Mouse (Mus musculus): Measurements from ENCODE around the gene C2cd2. TPM values are rescaled to one million over a fixed set of nuclear protein-coding genes. Genes with fewer than 3 reads are reported as not detected.

The C2cd2 gene
- polyA plus RNA-seq, 1 experiment from 2014 or later = 10.0 TPM

GRCm38 (mm10) chr16:97872657-97873056, 89.7 kb downstream of the C2cd2 start:
- H3K4me2 ChIP-seq = no peak overlapping the region
- 68% methylated on average over 5 of the region's 5 CpGs for WGBS
- H3K4me3 ChIP-seq = no peak overlapping the region
- no peaks in the 10 kb centered on the region for H3K9me3 ChIP-seq (replicated peaks)
- no peaks in the 10 kb centered on the region for H3K27me3 ChIP-seq
- H3K36me3 ChIP-seq (ENCODE audit: poor library complexity, severe bottlenecking) = peaks cover 23% of the 10 kb centered on the region
- no peaks in the 10 kb centered on the region for H3K4me1 ChIP-seq
- no peak overlapping the region for H3K27ac ChIP-seq
- no peak for ATAC-seq
- no peak overlapping the region for H3K9ac ChIP-seq

DNA sequence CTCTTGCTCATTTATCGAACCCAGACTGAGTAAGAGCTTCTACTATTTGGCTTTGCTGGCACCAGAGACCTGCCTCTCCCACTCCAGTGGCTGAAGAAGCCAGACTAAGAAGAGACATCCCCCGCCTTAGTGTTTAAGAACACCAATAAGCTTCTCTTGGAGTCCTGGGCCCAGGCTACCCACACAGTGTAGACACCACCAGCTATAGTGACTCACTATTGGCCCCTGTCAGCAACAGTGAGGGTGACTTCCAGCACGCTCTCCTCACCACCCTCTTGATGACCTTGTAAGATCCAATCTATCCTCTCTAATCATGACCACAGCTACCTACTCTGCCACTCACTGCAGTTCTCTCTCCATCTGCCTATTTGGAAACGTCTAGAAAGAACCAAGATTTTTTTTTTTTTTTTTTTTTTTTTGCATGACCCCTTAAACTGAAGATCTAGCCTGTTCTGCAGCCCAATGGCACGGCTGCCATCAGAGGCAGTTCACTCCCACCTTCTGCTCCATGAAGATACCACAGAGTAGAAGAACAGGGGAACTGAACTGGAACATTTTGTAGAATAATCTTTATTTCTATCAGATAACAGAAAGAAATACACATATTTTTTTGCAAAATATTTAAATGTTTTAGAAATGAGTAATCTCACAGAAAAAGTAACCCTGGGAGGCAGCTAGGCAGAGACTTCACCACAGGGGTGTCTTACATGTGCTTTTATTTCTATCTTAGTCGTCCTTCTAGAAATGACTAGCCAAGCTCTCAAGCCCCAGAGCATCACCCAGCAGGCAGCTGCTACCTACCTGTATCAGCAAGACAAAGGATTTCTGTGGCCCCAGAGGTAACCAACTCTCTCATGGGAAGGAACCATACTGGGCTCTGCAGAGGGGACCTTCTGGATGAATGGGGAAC, 93.0 kb downstream of the C2cd2 start:
- Histone ChIP-seq H3K4me3 (no peak overlapping the region), H3K9ac (no peak overlapping the region), H3K27ac (no peak overlapping the region), H3K9me3 (replicated peaks) (no peaks in the 10 kb centered on the region), H3K27me3 (no peaks in the 10 kb centered on the region), H3K36me3 (ENCODE audit: poor library complexity, severe bottlenecking) (peaks cover 22% of the 10 kb centered on the region), H3K4me1 (no peaks in the 10 kb centered on the region), H3K4me2 (no peak overlapping the region)
- no peak for ATAC-seq
- WGBS = 74% methylated on average over 6 of the region's 6 CpGs

- Histone ChIP-seq H3K9ac (no peak overlapping the region), H3K4me2 (no peak overlapping the region), H3K4me1 (no peaks in the 10 kb centered on the region), H3K36me3 (ENCODE audit: poor library complexity, severe bottlenecking) (peaks cover 16% of the 10 kb centered on the region), H3K27me3 (no peaks in the 10 kb centered on the region), H3K4me3 (no peak overlapping the region), H3K27ac (no peak overlapping the region), H3K9me3 (replicated peaks) (no peaks in the 10 kb centered on the region)
- WGBS = 85% methylated on average over 3 of the region's 3 CpGs
- no peak for ATAC-seq
These were observed 98.4 kb downstream of the C2cd2 start for GRCm38 (mm10) chr16:97863932-97864467.

GRCm38 (mm10) chr16:97856050-97856449, 106.3 kb downstream of the C2cd2 start:
- ATAC-seq = no peak
- no peaks in the 10 kb centered on the region for H3K36me3 ChIP-seq (ENCODE audit: poor library complexity, severe bottlenecking)
- H3K9me3 ChIP-seq (replicated peaks) = no peaks in the 10 kb centered on the region

GRCm38 (mm10) chr16:97851741-97852319, 110.6 kb downstream of the C2cd2 start, which contains the start of gene Prdm15:
TSS of gene Prdm15 (minus strand) at chr16:97851850.
- Histone ChIP-seq H3K4me2 (peak within 1 kb of the TSS; percentile 80), H3K27ac (peak within 1 kb of the TSS; percentile 97), H3K27me3 (no peaks in the 10 kb centered on the region), H3K4me3 (peak within 1 kb of the TSS; percentile 97), H3K36me3 (ENCODE audit: poor library complexity, severe bottlenecking) (0 out of 2 replicates have a peak, but pooled peaks cover 16% of the 10 kb centered on the region), H3K9me3 (replicated peaks) (no peaks in the 10 kb centered on the region), H3K9ac (peak within 1 kb of the TSS; percentile 97), H3K4me1 (peaks cover 27% of the 10 kb centered on the region)
- peak; percentile 93 for ATAC-seq
- under 1% methylated on average over 31 of the region's 31 CpGs for WGBS

More at GRCm38 (mm10) chr16:97856050-97856449, 106.3 kb downstream of the C2cd2 start:
- Histone ChIP-seq H3K4me2 (no peak overlapping the region), H3K27ac (no peak overlapping the region), H3K9ac (no peak overlapping the region), H3K27me3 (no peaks in the 10 kb centered on the region), H3K4me1 (peaks cover 7% of the 10 kb centered on the region; the same call in 1 of the 2 replicates), H3K4me3 (no peak overlapping the region)

DNA sequence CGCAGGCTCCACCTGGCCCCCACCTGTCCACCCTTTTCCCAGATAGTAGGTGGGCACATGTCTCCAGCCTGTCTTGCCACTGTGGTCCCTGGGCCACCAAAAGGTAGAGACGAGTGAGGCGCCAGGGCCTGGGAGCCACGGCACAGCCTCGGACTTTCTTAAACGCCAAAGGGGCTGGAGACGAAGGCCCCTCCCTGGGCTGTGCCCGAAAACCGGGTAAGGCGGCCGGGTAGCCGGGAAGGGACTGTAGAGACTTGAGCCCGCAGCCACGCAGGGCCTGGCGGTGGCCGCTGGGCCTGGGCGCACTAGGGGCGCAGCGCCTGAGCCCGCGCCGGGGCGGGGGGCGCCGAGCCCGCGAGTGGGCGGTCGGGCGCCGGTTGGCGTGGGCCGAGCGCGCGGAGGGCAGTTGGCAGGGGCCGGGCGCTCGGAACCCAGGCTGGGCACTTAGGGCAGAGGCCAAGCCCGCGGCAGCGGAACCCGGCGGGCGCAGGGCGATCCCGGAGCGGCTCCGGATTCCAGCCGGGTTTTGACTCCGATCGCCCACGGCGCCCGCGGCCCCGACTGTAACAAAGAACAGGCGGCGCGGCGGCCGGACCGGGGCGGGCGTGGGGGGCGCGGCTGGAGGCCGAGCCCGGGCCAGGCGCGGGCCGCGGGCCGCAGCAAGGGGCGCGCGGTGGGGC, 111.2 kb downstream of the C2cd2 start:
- H3K27ac ChIP-seq = peak overlapping the region; percentile 97
- peak overlapping the region; percentile 97 for H3K9ac ChIP-seq
- WGBS = under 1% methylated on average over 49 of the region's 77 CpGs
- no peaks in the 10 kb centered on the region for H3K27me3 ChIP-seq
- H3K9me3 ChIP-seq (replicated peaks) = no peaks in the 10 kb centered on the region
- peak overlapping the region; percentile 97 for H3K4me3 ChIP-seq
- H3K36me3 ChIP-seq (ENCODE audit: poor library complexity, severe bottlenecking) = peaks cover 22% of the 10 kb centered on the region; the same call in 1 of the 2 replicates
- peaks cover 27% of the 10 kb centered on the region for H3K4me1 ChIP-seq
- H3K4me2 ChIP-seq = peak overlapping the region; percentile 80
- ATAC-seq = peak; percentile 91

DNA sequence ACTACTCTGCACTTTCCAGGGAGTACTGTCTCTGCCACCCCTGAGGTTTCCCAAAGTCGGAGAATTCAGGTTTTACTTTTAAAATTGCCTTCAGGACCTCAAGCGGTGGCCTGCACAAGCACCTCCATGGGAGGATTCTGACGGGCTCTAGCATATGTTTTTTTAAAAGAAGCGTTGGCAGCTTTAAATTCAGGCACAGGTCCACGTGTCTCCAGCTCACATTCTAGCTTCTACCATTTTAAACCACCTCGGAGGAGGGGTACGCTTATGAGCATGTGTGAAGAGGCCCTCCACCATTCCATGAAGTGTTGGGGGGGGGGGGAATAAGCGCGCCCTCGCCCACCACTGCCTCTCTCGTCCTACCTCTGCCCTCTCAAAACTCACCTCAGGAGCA, 111.7 kb downstream of the C2cd2 start:
- WGBS = 3% methylated on average over 11 of the region's 11 CpGs
- H3K9ac ChIP-seq = peak overlapping the region; percentile 97
- ATAC-seq = peak; percentile 67
- peak overlapping the region; percentile 97 for H3K4me3 ChIP-seq
- H3K27me3 ChIP-seq = no peaks in the 10 kb centered on the region
- peaks cover 27% of the 10 kb centered on the region for H3K4me1 ChIP-seq
- H3K36me3 ChIP-seq (ENCODE audit: poor library complexity, severe bottlenecking) = peaks cover 28% of the 10 kb centered on the region
- H3K9me3 ChIP-seq (replicated peaks) = no peaks in the 10 kb centered on the region
- H3K27ac ChIP-seq = peak overlapping the region; percentile 97
- H3K4me2 ChIP-seq = peak overlapping the region; percentile 80

DNA sequence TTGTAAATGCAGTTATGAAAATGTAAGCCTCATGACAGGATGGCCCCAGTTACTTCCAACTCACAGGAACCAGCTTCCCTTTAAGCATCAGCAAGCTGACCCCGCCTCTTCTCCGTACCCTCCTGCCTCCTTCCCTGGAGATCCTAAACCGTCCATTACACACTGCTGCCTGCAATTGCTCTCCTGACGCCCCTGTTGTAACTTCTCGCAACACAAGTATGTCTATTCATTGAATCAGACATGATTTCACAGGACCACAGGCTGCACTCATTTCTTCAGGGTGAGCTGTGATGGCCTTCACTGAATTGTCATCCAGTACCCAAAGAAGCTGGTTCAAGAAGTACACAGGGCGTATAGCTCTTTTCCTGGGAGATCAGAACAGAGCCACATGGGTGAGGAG, 113.6 kb downstream of the C2cd2 start:
- Histone ChIP-seq H3K9ac (no peak overlapping the region), H3K36me3 (ENCODE audit: poor library complexity, severe bottlenecking) (peaks cover 31% of the 10 kb centered on the region), H3K4me1 (peaks cover 27% of the 10 kb centered on the region), H3K4me2 (no peak overlapping the region), H3K4me3 (no peak overlapping the region), H3K9me3 (replicated peaks) (no peaks in the 10 kb centered on the region), H3K27ac (no peak overlapping the region), H3K27me3 (no peaks in the 10 kb centered on the region)
- no peak for ATAC-seq
- 83% methylated on average over 6 of the region's 6 CpGs for WGBS

DNA sequence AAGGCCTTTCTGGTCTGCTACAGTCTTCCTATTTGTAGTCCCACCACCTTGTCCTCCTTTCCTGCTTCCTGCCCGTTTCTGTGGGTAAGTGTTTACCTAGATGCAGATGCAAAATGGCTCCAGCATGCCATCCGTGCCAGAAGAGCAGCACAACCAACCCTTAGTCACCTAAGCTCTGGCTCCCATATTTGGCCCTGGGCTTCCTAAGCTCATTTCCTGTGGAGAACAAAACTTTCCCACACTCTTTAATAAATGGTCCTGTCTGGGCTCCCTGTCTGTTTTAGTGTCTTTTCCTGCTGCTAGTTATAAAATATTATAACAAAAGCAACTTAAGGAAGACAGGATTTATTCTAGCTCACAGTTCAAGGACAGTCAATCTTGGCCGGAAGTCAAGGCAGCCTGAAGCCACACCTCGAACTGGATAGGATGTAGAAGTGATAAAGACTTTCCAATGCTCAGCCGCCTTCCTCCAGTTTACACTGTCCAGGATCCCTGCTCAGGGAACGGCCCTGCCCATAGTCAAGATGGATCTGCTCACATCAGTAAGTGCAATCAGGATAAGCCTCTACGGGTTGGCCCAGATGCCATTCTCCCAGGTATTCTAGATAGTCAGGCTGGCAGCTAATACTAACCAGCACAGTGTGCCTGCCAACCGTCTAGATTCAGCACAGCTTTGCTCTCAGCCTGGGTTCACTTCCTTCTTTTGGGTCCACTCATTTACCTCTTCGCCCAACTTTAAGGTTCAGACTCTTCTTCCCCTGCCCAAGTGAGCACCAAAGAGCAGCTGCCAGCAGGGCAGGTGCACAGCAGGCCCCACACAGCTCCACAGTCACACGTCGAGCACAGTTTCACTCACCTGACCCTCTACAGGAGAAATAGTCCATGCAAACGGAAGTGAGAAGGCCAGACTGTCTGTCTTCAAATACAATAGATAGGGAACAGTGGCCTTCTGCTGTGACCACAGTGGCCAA, 117.1 kb downstream of the C2cd2 start:
- Histone ChIP-seq H3K4me1 (peaks cover 15% of the 10 kb centered on the region), H3K4me2 (no peak overlapping the region), H3K4me3 (no peak overlapping the region), H3K9me3 (replicated peaks) (no peaks in the 10 kb centered on the region), H3K27me3 (no peaks in the 10 kb centered on the region), H3K36me3 (ENCODE audit: poor library complexity, severe bottlenecking) (peaks cover 50% of the 10 kb centered on the region), H3K9ac (no peak overlapping the region), H3K27ac (no peak overlapping the region)
- no peak for ATAC-seq
- WGBS = 90% methylated on average over 12 of the region's 12 CpGs

GRCm38 (mm10) chr16:97832154-97832553, 130.2 kb downstream of the C2cd2 start:
- no peaks in the 10 kb centered on the region for H3K4me1 ChIP-seq
- H3K27me3 ChIP-seq = no peaks in the 10 kb centered on the region
- H3K9ac ChIP-seq = no peak overlapping the region
- H3K27ac ChIP-seq = no peak overlapping the region
- H3K36me3 ChIP-seq (ENCODE audit: poor library complexity, severe bottlenecking) = peaks cover 99% of the 10 kb centered on the region
- no peak overlapping the region for H3K4me3 ChIP-seq
- 95% methylated on average over 3 of the region's 3 CpGs for WGBS
- H3K9me3 ChIP-seq (replicated peaks) = no peaks in the 10 kb centered on the region
- no peak overlapping the region for H3K4me2 ChIP-seq
- no peak for ATAC-seq

- 93% methylated on average over 1 of the region's 1 CpGs for WGBS
These were observed 134.2 kb downstream of the C2cd2 start for GRCm38 (mm10) chr16:97828207-97828606.

More at GRCm38 (mm10) chr16:97828207-97828606, 134.2 kb downstream of the C2cd2 start:
- ATAC-seq = no peak
- Histone ChIP-seq H3K9ac (no peak overlapping the region), H3K27me3 (no peaks in the 10 kb centered on the region), H3K4me1 (no peaks in the 10 kb centered on the region), H3K36me3 (ENCODE audit: poor library complexity, severe bottlenecking) (peaks cover 85% of the 10 kb centered on the region), H3K9me3 (replicated peaks) (no peaks in the 10 kb centered on the region), H3K4me2 (no peak overlapping the region), H3K4me3 (no peak overlapping the region), H3K27ac (no peak overlapping the region)
